Mouse (Mus musculus) lung, adult 2 months (tissue): ENCODE data around the gene Acer1. TPM values are rescaled to one million over a fixed set of nuclear protein-coding genes. Genes with fewer than 3 reads are reported as not detected.

Experiments used
- DNase-seq: peaks from one replicate; pipeline ENCODE4 v3.0.0; 2022
- H3K4me1 ChIP-seq: fragments of 200-500 bp; 2 replicates; pipeline ENCODE4 v1.6.1; 2011; ENCODE audit warnings: low read length; ENCODE audit not compliant: control insufficient read depth, insufficient read depth
- H3K4me3 ChIP-seq: fragments of 200-500 bp; replicated peaks from 2 replicates; pipeline ENCODE3; 2011; ENCODE audit warnings: low read depth, mild to moderate bottlenecking, control low read depth, low read length; ENCODE audit errors: extremely low read depth
- CTCF ChIP-seq: fragments of 200-500 bp; IDR thresholded peaks from 2 replicates; pipeline ENCODE4 v1.5.1; 2011; ENCODE audit warnings: mild to moderate bottlenecking, low read length, control low read depth; ENCODE audit not compliant: insufficient read depth
- POLR2A ChIP-seq: fragments of 200-500 bp; IDR thresholded peaks from 2 replicates; pipeline ENCODE4 v1.6.1; 2011; ENCODE audit warnings: low read depth, mild to moderate bottlenecking, control low read depth, low read length, borderline replicate concordance; ENCODE audit errors: extremely low read depth
- WGBS: fragments of 180-500 bp; shearing (Covaris S2); methylation state at CpG from one replicate; pipeline ENCODE4 v1.1.7; 2018; 5-methylcytosine and 5-hydroxymethylcytosine counted together
- polyA plus RNA-seq: library from polyadenylated mRNA; depleted of rRNA; stranded (reverse); fragments of >200 nt; gene quantifications from 2 replicates; pipeline ENCODE4 v1.2.3, GENCODE M21; 2012

Gene Acer1
- polyA plus RNA-seq, 1 experiment = 6.2 TPM

DNA sequence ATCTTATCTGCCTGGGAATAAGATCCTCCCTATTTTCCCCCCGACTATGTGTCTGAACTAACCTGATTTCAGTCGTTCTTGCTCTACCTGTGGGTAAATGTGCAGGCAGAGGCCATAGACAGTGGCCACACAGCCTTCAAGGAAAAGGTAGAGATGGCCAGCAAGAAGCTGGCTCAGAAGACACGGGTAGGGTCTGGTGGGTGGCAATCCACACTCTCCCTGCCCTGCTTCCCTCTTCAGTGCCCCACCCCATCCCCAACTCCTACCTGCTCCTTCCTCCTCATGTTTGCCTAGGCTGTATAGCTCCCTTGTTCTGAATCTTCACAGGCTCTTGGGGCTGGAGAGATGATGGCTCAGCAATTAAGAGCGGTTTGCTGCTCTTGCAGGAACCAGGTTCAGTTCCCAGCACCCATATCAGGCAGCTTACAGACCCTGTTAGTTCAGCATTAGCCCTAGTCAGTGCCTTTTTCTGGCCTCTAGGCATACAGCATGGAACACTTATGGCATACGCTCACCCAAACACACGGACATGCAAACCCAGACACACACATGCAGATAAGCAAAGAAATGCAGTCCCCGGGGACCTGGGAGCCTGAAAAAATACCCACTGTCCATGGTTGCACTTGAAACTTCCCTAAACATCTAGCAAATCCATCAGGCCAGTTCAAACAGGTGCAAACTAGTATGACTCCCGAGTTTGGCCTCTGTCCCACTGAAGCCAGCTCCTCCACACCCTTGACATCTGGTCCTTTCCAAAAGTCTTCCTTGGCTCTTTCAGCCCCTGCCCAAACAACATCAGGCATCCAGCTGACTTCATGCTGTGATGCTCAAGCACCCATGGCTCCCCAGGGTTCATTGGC is 5.2 kb downstream of the Acer1 start:
- 66% methylated on average over 8 of the region's 8 CpGs for WGBS
- no peak for DNase-seq
- Histone ChIP-seq H3K4me3 (no peak overlapping the region), H3K4me1 (no peaks in the 10 kb centered on the region)
- TF ChIP-seq CTCF = no peak
- TF ChIP-seq POLR2A = no peak

DNA sequence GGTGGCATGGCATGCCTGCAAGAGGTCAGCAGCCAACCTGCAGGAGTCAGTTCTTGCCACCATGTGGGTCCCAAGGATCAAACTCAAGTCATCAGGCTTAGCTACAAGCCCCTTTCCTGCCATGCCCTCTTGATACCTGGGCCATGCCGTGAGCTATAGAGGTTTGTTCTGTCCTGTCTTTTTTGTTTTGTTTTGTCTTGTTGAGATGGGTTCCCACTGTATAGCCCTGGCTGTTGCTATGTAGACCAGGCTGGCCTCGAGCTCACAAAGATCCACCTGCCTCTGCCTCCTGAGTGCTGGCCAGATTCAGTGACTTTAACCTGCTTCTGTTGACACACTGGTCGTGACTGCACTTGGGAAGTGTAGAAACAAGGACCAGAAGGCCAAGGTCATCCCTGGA is 6.5 kb downstream of the Acer1 start:
- no peak for DNase-seq
- WGBS = 66% methylated on average over 3 of the region's 3 CpGs
- TF ChIP-seq CTCF = no peak
- no peak for TF ChIP-seq POLR2A
- no peaks in the 10 kb centered on the region for H3K4me1 ChIP-seq
- H3K4me3 ChIP-seq = no peak overlapping the region

DNA sequence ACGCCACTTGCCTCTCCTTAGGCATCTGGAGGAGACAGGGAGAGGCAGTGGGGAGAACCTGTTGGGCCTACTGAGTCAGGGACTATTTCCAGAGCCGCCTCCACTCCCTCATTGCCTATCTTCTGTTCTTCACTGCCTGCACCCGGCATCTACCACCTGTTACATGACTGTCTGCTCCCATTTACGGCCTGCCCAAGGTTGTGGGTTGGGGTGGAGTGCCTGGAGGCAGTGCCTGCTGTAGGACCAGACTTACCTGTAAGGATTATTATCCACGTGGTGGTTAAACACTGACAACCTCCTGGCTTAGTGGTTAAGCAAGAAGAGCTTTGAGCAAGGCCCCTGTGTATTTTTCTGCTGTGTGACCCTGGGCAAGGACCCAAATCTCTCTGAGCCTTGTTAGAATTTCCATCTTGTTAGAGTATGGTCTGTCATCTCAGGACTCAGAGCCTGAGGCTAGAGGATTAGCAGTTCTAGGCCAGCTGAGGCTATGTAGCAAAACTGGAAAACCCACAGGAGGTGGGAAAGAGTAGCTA is 7.2 kb downstream of the Acer1 start:
- WGBS = 63% methylated on average over 5 of the region's 5 CpGs
- no peak for DNase-seq
- Histone ChIP-seq H3K4me3 (no peak overlapping the region), H3K4me1 (no peaks in the 10 kb centered on the region)
- no peak for TF ChIP-seq CTCF
- no peak for TF ChIP-seq POLR2A

DNA sequence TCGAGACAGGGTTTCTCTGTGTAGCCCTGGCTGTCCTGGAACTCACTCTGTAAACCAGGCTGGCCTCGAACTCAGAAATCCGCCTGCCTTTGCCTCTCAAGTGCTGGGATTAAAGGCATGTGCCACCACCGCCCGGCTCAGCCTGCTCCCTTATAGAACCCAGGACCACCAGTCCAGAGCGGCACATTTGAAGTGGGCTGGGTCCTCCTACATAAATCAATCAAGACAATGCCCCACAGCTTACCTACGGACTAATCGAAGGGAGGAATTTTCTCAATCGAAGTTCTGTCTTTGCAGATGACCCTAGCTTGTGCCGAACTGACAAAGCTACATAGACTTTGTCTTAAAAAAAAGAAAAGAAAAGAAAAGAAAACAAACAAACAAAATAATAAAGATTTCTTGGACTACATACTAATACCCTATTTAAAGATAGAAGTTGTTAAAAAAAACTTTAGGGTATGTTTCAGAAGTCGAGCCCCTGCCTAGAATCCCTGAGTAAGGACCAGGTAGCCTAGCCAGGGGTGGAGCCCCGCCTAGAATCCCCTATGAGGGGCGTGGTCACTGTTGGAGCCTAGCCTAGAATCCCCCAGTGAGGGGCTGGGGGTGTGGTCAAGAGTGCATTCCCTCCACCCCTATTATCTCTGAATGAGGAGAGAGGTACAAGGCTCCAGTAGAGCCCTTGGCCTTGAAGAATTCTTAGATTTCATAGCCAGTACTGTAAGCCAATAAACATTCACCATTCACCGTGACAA is 7.8 kb downstream of the Acer1 start:
- DNase-seq = no peak
- no peak overlapping the region for H3K4me3 ChIP-seq
- no peak for TF ChIP-seq POLR2A
- TF ChIP-seq CTCF = no peak
- WGBS = 63% methylated on average over 13 of the region's 14 CpGs
- no peaks in the 10 kb centered on the region for H3K4me1 ChIP-seq

DNA sequence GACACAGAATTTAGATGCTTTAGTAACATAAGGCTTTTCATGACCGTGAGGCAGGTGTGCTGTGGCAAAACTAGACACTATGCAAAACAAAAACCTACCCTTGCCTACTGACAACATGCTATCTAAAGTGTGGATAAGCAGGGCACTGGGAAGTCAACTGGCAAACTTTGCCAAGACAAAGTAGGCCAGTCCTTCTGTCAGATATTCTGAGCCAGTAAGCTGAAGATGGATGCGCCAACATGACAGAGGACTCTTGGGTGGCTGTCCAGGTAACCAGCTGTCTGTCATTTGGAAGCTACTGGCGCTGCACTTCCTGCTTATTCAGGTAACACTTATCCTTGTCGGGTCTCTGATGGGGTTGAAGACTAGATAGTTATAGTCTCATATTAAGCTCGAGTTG is 11.8 kb downstream of the Acer1 start:
- no peak overlapping the region for H3K4me3 ChIP-seq
- H3K4me1 ChIP-seq = no peaks in the 10 kb centered on the region
- TF ChIP-seq POLR2A = no peak
- TF ChIP-seq CTCF = no peak
- 61% methylated on average over 5 of the region's 5 CpGs for WGBS
- no peak for DNase-seq

DNA sequence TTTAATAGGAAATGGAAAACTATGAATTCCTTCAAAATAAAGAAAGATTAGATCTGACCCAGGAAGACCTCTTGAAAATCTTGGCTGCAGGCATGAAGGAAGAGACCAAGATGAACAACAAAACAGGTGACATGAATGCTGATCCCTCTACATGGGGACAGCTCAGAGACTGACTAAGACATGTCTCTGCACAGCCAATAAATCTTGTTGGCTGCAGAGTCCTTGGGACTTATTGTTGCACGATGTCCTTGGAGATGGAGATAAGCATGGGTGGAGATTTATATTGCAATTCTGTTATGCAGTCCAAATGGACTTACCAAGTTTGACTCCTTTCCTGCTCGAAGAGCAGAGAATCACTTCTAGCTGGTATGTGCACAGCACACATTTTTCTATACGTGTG is 12.6 kb downstream of the Acer1 start:
- no peak for DNase-seq
- TF ChIP-seq POLR2A (no peak), CTCF (no peak)
- 42% methylated on average over 3 of the region's 3 CpGs for WGBS
- H3K4me3 ChIP-seq = no peak overlapping the region
- H3K4me1 ChIP-seq = no peaks in the 10 kb centered on the region

DNA sequence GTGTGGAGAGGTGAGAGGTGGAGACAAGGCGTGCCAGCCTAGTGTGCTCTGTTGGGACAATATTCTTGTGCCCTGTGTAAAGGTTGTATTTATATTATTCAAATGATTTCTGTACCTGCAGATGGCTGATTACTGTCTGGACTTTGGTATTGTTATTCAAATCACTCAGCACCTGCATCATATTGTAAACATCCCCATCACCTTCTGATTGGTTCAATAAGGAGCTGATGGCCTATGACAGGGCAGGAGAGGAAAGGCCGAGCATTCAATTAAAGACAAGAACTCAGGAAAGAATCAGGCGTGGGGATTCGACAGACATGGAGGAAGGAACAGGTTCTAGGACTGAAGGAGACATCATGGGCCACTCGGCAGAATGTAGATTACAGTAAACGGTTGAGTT is 18.3 kb downstream of the Acer1 start:
- DNase-seq = no peak
- TF ChIP-seq POLR2A = no peak
- TF ChIP-seq CTCF = no peak
- WGBS = 69% methylated on average over 6 of the region's 6 CpGs
- no peaks in the 10 kb centered on the region for H3K4me1 ChIP-seq
- H3K4me3 ChIP-seq = no peak overlapping the region

DNA sequence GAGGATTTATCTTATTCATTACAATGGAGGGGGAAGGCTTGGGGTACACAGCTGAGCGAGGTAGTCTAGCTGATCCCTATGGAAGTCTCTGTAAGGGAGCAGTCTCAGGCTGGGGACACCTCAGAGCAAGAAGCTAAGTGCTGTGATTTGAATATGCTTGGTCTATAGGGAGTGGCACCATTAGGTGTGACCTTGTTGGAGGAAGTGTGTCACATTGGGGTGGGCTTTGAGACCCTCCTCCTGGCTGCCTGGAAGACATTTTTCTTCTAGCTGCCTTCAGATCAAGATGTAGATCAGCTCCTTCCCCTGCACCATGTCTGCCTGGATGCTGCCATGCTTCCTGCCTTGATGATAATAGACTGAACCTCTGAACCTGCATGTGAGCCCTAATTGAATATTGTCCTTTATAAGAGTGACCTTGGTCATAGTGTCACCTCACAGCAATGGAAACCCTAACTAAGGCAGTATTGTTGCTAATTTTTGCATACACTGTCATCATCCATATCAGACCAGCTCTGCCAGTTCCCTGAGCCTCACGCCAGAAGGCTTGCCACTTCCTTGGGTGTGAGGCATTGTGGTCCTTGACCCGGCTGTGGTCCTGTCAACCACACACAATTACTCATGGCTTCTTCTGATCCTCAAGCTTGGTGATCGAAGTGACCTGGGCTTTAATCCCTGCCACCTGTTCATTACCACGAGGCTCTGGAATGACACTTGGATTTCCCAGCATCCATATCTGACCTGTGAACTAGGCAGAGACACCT is 19.1 kb downstream of the Acer1 start:
- DNase-seq = no peak
- TF ChIP-seq POLR2A (no peak), CTCF (no peak)
- Histone ChIP-seq H3K4me1 (no peaks in the 10 kb centered on the region), H3K4me3 (no peak overlapping the region)
- WGBS = 74% methylated on average over 5 of the region's 5 CpGs

DNA sequence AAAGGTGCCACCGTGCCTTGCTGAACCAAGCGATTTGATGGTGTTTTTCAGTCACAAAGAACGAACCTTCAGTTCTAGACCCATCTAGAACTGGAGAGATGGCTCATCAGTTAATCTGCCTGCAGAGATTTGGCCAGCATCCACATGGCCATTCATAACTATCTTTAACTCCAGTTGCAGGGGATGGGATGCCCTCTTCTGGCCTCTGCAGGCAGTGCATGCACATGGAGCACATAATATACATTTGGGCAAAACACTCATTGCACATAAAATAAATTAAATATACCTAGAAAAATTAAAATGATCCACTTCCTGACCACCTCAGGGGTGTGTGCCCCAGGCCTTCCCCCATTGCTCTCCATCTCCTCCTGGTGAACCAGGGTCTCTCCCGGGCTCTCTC is 20.0 kb downstream of the Acer1 start:
- no peak for DNase-seq
- Histone ChIP-seq H3K4me1 (no peaks in the 10 kb centered on the region), H3K4me3 (no peak overlapping the region)
- 92% methylated on average over 4 of the region's 4 CpGs for WGBS
- TF ChIP-seq POLR2A (no peak), CTCF (no peak)
